Mouse (Mus musculus) erythroblast, embryonic 14.5 days (primary cell): ENCODE measurements around the gene Fibcd1. TPM values are rescaled to one million over a fixed set of nuclear protein-coding genes. Genes with fewer than 3 reads are reported as not detected.

Experiments
- H3K27me3 ChIP-seq: 2 replicates; pipeline ENCODE4 v1.6.1; 2012; ENCODE audit warnings: inconsistent platforms; ENCODE audit not compliant: control insufficient read depth
- H3K36me3 ChIP-seq: 2 replicates; pipeline ENCODE4 v1.6.1; 2012; ENCODE audit warnings: mild to moderate bottlenecking, inconsistent platforms; ENCODE audit not compliant: control insufficient read depth
- H3K4me1 ChIP-seq: 2 replicates; pipeline ENCODE4 v1.6.1; 2012; ENCODE audit warnings: inconsistent platforms; ENCODE audit not compliant: control insufficient read depth
- H3K4me3 ChIP-seq: replicated peaks from 2 replicates; pipeline ENCODE3; 2012; ENCODE audit warnings: moderate library complexity, mild to moderate bottlenecking, inconsistent platforms
- H3K9me3 ChIP-seq: 2 replicates; pipeline ENCODE4 v1.6.1; 2012; ENCODE audit warnings: low read length, inconsistent platforms, mixed read lengths; ENCODE audit not compliant: control insufficient read depth
- GATA1 ChIP-seq: IDR thresholded peaks from 2 replicates; pipeline ENCODE4 v1.6.1; 2012; ENCODE audit warnings: low read length, inconsistent platforms, mixed read lengths
- TAL1 ChIP-seq: IDR thresholded peaks from 3 replicates; pipeline ENCODE4 v1.6.1; 2012; ENCODE audit warnings: low read length, inconsistent platforms, mixed read lengths
- polyA plus RNA-seq: library from polyadenylated mRNA; stranded (reverse); fragments of >175 nt; gene quantifications from 2 replicates; pipeline ENCODE4 v1.2.3, GENCODE M21; 2012

Fibcd1 gene
- polyA plus RNA-seq, 1 experiment = not detected

DNA sequence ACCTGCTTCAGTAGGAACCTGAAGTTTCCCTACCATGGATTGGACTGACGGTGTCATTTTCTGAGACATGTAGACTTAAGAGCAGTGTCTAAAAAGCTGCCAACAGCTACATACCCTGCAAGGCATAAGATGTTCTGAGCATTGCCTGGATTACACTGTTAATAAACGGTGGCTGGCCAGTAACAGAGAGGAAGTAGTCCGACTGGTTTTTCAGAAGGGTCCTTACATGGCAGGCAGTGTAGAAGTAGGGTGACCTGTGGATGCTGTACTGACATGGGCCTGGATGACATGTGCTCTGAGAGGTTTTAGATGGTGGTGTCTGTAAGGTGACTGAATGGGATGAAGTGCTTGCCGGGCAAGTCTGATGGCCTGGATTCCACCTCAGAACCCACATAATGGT, 78.0 kb downstream of the Fibcd1 start:
- H3K4me1 ChIP-seq = peaks cover 19% of the 10 kb centered on the region

DNA sequence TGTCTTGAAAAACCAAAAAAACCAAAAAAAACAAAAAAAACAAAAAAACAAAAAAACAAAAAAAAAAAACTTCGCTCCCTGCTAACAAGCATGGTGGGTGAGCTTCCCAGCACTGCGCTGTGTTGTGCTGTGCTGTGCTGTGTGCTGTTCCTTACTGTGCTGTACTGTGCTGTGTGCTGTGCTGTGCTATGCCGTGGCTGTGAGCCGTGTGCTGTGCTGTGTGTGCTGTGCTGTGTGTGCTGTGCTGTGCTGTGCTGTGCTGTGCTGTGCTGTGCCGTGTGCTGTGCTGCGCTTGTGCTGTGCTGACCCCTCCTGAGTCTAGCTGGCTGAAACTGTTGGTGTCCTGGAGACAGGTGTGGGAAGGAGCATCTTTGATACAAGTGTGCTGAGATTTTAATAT, 78.7 kb downstream of the Fibcd1 start:
- Histone ChIP-seq H3K4me1 (peaks cover 21% of the 10 kb centered on the region), H3K9me3 (no peaks in the 10 kb centered on the region), H3K4me3 (no peak overlapping the region), H3K27me3 (no peaks in the 10 kb centered on the region), H3K36me3 (no peaks in the 10 kb centered on the region)
- no peak for TF ChIP-seq GATA1
- TF ChIP-seq TAL1 = no peak

More for the DNA sequence above, 78.0 kb downstream of the Fibcd1 start:
- Histone ChIP-seq H3K4me3 (no peak overlapping the region), H3K27me3 (no peaks in the 10 kb centered on the region), H3K36me3 (no peaks in the 10 kb centered on the region), H3K9me3 (no peaks in the 10 kb centered on the region)
- no peak for TF ChIP-seq TAL1
- TF ChIP-seq GATA1 = no peak

Other genes with a start within 250 kb of the Fibcd1 start
- gene Prdm12, start 206.0 kb downstream of the Fibcd1 start, polyA plus RNA-seq = not detected in 2 replicates
- gene Exosc2, start 175.3 kb downstream of the Fibcd1 start, polyA plus RNA-seq = 1.1 and 1.6 TPM in 2 replicates
- 1.4 and 1.7 TPM in 2 replicates for gene Abl1, start 157.6 kb downstream of the Fibcd1 start, polyA plus RNA-seq
- not detected in 2 replicates for gene Qrfp, start 35.4 kb downstream of the Fibcd1 start, polyA plus RNA-seq
- not detected in 2 replicates for gene Lamc3, start 41.3 kb upstream of the Fibcd1 start, polyA plus RNA-seq
- gene Aif1l, start 104.1 kb upstream of the Fibcd1 start, polyA plus RNA-seq = not detected in 2 replicates
- gene Nup214, start 128.4 kb upstream of the Fibcd1 start, polyA plus RNA-seq = 1.6 and 2.1 TPM in 2 replicates
- 9.8 and 12.5 TPM in 2 replicates for gene Fam78a, start 238.9 kb upstream of the Fibcd1 start, polyA plus RNA-seq
- gene Plpp7, start 249.5 kb upstream of the Fibcd1 start, polyA plus RNA-seq = 0.32 and 0.48 TPM in 2 replicates